Mouse (Mus musculus) thymus, postnatal 14 days (tissue): Measurements from ENCODE around the gene Tenm1.

ENCODE experiments used
- DNase-seq: peaks from one replicate; pipeline ENCODE4 v3.0.0; 2021

Gene Tenm1

DNA sequence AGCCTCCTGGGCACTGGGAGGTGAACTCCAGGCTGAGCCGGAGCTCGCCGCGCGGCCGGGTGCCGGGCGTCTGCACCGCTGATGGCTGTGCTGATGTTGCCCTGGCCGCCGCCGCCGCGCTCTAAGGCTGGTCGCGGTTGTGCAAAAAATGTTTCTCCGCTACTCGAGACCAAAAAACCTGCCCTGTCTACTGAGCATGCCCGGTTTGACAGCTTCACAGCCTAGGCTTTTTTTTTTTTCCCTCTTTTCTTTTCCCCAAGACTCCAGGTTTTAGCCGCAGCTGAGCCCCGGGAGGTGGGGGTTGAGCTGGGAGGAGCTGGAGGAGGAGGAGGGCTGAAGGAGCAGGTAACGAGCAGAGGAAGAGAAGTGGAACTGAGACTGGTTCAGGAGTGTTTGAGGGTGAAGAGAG lies at the start of gene Tenm1:
Gene Tenm1 (minus strand): TSS at position 272 of the 409 bp plus-strand sequence.
- no peak for DNase-seq

DNA sequence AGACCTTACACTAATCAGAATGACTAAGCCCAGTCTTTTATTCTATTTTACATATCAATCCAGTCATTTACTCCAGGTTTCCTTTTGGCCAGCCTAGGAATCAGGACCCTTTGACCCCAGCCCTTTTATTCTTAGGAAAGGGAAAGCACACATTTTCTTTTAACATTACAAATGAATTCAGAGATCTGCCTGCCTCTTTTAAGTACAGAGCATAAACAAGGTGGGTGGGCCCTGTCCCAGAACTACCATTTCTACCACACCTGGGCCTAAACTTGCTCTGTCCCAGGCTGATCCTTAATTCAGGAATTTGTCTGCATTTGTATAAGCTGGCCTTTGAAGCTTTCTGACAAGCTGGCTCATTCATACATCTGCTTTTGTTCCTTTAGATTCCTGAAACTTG lies 38.4 kb upstream of the Tenm1 start:
- DNase-seq = no peak

DNA sequence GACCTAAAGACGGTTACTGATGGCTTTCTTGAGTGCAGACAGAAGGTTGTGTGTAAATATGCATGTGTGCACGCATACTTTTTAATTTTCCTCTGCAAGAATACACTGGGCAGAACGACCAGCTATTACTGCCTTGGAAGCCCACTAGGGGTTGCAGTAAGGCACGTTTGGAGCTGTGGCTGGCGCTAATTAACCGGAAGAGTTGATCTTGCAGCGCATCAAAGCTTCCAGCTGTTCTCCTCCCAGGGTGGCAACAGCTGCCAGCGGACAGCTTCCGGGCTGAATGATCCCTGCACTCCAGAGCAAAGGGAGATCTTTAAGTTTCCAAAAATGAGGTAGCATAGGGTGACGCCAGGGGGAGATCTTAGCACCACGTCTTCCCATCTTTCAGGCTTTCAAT lies 1.7 kb upstream of the Tenm1 start:
- no peak for DNase-seq

DNA sequence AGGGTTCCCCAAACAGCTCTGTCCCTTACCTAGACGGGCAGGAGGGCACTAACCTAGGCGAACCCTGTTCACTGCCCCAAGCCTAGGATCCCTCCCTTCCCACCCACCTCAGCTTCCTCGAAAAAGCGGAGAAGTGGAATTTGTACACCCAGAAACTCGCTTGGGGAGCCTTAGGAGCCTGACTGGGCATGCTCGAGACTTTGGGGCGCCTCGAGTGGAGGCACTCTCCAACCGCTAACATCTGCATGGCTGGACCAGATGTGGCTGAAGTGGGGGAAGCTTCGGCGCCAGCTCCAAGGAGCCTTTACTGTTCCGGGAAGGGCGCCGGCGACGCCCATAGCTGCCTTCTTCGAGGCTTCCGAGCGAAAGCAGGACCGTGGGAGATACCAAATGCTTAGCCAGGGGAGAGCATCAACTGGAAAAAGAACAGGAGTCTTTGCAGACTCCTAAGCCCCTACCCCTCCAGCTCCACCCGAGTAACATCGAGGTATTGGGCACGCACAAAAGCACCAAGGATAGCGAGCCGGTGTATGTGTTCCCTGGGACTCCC lies 1.1 kb upstream of the Tenm1 start:
- DNase-seq = no peak

DNA sequence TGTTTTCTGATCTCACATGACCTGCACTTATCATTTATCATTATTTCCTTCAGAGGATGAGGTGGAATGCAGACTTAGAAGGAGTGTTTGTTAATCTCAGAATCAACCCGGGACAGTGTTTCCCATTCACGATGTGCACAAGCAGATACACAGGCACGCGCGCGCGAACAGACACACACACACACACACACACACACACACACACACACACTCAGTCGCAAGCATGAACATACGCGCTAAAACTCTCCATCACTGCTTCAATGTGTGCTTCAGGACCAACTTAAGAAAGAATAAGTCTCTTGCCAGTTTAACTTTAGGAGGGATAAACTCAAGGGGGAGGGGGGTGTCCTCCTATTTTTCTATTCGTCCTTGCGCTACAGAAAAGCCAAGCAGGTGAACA lies 411 bp upstream of the Tenm1 start:
- no peak for DNase-seq

DNA sequence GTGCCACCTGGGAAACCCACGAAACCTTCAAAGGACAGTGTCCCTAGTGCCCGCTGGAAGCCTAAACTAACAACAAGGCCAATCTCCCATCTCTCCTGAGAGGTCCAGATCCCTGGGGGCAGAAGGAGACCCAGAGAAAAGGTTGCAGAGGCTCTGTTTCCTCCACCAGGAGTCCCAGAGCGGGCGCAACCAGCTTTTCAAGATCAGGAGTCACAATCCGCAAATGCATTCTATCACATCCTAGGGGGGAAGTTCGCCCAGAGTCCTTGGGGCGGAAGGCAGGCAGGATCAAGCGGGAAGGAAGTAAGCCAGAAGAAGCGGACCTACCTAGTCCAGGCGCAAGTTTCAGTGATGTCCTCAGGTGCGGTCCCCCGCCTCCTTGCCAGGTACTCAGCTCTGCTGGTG lies 963 bp downstream of the Tenm1 start:
- no peak for DNase-seq

DNA sequence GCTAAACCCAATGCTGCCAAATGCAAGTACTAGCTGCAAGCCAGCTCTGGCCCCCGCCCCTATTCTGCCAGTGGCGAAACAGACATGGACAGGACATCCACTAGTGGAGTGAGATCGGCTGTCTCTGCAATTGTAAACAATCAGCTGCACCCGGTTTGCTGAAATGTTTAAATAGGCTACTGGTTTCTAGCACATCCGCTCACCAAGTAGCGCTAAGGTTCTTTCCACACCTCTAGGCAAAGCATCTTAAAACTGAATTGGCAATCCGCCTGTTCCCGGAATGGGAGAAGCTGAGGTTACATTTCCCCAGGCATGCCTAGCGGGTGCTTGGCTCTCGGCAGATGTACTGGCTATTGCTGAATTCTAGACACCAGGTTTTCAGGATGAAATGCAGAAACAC lies 1.8 kb downstream of the Tenm1 start:
- no peak for DNase-seq

DNA sequence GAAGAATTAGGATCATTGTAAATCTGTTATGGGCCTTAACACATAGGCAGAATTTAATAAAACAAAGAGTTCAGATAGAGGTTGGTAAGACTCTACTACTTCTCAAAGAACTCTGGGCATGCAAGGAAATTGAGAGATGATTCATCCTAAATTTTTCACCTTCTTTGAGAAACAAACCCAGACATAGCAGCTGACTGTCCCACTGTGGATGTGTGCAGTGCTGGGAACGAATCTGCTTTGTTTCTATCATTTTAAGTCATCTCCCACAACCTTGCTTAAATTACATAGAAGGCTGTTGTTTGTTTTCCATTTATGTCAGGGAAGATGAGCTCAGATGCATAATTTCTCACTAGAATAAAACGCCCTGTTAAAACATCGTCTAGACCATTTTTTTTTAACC lies 31.0 kb downstream of the Tenm1 start:
- DNase-seq = no peak

DNA sequence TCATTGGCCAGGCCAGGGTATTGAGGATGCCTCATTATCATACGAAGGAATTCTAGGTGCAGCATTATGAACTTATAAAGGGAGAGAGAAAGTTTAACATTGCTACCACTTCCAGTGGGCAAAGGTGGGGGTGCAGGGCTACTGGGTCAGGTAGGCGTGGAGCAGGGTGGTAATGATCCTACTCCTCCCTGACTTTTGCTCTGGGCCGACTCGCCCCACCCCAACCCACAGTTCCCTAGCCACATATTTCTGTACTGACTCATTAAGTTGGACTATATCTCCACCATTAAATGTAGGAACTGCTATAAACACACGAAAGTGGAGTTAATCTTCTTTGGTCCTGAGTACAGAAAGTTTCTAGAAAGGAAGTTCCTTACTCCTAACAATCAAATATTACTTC lies 40.8 kb downstream of the Tenm1 start:
- no peak for DNase-seq

DNA sequence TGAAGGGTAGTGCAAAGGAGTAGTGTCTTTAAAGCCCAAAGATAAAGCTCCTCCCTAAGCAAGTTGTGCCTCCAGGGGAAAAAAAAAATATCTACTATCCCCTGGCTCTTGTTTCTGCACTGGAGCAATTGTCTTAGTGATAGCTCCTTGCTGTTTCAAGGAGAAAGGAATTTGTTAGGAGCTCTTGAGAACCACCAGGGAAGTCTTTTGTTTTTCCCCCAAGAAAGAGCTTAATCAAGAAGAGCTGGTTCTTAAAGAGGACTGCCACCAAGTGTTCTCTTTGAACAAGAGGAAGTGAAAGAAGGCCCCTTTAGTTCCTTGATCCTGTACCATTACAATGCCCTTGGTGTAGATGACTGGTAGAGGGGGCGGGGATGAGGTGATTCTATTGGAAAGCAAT lies 56.4 kb downstream of the Tenm1 start:
- DNase-seq = no peak

DNA sequence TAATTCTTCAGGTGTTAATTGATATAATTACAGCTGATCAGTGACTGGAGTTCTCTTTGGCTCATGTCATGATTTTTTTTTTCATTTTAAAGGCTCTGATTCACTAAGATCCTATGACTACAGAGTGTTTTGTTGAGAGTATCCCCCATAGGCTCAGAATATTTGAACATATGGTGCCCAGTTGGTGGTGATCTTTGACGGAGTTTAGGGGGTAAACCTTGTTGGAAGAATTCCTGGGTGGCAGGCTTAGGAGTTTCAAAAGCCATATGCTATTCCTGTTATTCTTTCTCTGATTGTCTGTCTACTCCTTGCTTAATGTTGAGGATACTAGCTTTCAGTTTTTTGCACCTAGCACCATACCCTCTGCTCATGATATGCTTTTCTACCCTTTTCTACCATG lies 109.6 kb downstream of the Tenm1 start:
- DNase-seq = no peak

DNA sequence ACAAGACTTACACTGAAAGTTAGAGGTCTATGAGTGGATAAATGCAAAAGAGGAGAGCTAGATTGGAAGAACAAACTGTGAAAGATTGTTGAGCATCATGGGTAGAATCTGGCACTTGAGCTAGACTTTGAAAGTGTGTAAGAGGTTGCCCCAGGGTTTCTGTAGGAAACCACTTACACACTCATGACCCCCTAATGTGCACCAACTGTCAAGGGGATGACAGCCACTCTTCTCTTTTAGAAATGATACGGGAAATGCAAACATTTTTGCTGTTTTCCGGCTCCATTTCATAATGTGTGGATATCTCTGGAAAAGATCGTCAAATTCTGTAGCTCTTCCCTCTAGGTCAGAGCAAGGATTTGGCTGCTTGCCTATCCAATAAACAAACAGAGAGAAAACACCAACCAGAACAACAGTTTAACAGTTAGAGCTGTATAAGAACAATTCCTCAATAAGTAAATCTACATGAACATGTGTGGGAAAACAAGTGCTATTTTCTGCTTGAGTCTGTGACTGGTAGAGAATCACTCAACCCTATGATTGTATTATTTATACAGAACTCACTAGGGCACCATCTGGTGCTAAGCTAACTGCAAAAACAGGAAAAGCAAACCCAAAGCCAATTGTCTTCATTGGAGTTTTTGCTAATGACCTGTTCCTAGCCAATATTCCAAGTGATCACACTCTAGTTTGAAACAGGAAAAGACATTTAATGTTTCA lies 111.0 kb downstream of the Tenm1 start:
- DNase-seq = no peak

DNA sequence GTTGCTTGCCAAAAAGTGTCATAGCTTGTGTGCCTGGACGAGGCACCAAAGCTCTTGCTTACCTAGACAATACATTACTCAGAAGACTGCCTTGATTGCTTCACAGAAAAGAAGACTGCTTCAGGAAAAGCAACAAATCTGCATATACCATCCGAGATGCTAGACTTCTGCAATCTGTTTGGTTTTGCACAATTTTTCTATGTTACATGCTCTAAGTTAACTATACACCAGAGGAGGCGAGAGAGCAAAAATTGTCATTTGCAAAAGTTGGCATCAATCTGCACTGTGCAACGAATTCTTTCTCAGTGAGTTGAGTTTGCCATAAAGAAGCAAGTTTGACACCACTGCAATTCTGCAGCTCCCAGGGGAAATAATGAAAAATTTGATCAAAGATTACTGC lies 193.1 kb downstream of the Tenm1 start:
- no peak for DNase-seq

DNA sequence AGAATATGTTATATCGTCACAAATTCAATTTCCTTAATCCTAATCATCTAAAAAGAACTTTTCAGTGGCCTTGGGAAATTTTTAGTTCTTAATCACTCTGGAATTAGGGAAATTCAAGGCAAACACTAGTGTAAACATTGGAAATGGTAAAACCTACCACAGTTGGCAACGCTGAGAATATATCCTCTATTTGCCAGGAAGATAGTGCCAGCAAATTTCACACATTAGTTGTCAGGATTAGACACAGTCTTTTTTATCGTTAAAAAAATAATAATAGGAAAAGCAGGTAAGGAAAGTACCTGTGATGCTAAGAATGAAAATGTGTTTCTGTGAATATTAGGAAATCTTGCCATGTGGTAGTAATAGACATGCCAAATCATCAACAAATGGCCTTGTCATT lies 223.9 kb downstream of the Tenm1 start:
- DNase-seq = no peak

DNA sequence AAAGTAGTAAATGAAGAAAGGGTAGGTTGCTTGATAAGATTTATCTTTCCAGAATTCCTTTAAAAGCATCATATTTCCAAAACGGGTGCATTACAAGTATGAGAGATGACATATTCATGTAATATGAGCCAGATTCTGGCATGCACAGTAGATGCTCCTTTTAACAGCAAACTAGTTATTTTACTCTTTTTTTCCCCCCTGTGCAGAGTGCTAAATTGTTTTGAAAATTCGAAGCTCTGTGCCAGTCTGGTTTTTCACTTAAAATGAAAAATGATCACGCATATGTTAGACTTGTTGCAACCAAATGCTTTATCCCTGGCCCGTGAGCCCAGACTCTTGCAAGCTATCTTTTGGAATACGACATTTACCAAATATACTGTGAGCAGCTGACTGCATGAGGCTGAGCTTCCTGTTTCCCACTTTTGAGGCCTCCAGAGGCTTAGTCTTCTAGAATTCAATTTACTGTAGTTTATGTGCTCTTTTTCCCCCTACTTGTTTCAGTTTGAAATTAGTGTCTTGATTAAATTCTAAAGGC lies 226.6 kb downstream of the Tenm1 start:
- DNase-seq = no peak

DNA sequence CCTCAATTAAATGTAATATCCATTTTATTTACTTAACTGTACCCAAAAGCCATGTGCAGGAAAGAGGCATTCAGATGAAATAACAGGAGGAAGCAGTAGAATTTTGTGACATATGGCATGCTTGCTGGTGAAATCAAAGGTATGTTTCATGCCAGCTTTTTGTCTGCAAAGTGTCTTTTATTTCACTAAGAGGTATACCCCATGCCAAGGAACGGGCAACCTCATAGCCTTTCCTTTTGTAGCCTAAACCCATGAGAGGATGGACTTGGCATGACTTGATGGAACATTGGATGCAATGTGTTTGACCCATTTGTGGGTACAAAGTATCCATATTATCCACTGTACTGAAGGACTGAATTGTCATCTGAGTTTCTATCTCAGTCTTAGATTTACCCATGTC lies 246.0 kb downstream of the Tenm1 start:
- DNase-seq = no peak

DNA sequence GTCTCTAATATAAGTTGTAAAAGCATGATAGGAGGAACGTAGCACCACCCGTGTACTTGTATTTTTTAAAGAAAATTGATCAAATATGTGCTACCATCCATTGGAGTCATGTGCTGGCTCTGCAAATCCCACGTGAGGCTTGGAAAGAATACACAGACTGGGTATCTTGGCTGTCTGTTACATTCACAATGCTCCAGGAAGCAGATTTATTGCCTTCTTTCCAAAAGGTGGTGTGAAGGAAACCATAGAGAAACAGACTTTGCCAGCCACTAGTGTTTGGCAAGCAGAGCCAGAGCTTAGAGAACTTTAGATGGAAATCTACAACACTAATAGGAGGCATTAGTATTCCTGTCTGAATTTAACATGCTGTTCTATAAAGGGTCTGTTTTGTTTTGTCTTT lies 277.4 kb downstream of the Tenm1 start:
- no peak for DNase-seq

DNA sequence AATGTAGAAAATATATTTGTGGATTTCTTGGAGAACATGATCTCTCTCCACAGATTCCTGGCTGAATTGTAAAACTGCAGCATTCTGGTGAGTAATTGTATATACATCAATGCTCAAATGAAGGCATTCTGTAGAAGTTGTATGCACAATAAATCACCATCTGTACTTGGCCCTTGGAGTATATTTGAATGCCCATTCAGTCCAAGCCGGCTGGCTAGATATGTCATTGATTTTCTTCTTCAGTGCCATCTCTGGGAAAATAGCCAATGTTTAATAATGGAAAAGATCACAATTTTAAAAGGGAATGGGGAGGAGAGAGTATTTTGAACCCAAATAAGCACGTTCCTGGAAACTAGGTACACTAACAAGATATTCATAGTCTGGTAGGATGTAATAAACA lies 299.2 kb downstream of the Tenm1 start:
- DNase-seq = no peak

DNA sequence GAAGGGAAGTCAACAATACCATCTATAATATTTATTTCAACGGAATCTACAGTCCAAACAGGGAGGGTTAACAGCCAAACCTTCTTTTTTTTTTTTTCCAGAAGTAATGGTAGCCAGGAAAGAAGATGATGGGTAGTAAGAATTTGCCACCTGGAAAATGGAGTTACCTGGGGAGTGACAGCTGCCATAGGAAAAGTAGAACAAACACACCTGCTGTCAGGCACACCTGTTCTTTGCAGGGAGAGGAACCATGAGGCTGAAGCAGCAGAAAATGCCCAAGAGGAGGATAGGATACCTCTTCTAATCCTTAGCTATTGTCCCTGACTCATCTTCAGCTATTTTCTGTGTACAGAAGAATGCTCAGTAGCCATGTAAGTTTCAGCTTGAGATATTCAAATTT lies 306.4 kb downstream of the Tenm1 start:
- no peak for DNase-seq

DNA sequence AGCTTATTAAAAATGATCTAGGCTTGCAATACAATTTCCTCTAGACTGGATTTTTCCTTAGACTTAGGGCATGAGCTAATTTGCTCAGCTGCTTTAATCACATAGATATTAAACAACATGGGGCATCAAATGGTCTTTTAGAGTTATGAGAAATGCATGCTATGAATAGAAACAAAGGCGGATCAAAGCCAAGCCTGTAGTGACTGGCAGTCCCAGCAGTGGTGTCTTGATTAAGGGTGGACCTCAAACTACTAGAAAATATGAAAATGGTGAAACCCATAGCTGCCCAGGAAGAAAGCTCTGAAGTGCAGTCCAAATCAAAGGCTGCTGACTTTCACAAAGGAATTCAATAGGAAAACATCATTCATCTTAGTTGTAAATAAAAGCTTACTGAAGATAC lies 306.9 kb downstream of the Tenm1 start:
- DNase-seq = no peak

DNA sequence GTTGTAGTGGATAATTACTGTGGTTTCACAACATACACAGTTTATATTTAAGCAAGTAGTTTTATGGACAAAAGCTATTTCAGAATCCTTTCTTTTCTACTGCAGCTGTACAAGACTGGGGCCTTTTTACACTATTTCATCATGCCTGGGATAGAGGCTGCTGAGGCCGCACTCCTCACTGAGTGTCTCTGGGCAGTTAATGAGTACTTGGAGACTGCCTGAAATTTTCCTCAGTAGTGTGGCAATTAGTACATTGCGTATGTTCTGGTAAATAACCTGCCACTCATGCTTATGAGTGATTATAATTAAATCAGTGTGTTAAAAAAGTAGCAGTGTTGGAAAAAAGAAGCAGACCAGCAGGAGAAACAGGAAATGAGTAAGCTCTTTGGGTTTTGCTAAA lies 442.8 kb downstream of the Tenm1 start:
- DNase-seq = no peak

DNA sequence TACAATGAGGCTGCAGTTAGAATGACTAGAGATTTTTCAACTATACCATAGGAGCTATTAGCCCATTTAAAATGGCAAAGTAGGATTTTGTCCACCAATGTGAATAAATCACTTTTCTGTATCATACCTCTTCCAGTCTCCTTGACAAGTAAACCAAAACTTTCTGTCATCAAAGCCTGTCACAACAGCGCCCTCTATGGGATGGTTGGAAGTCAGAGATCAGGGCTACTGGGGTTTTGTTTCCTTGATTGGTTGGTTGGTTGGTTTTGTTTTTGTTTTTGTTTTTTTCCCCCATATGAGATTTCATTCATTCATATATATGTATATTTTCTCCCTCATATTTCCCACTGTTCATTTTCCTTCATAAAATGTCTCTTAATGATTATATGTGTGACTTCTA lies 455.4 kb downstream of the Tenm1 start:
- DNase-seq = peak; percentile 13

DNA sequence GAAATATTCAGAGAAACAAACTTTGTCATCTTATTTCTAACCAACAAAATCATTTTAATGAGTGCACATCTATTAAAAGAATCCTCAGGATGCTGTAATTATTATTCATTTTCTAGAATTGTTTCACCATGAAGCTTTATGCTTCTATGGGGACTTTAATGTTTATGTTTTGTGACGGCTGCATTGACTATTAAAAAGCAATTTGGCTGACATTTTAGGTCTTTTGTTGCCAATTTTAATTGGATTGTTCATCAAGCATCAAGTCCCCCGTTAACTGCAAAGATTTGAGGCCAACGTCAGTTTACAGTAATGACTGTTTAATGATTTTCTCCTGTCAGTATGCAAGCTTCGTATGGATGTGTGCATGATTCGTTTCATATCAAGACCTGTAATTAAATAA lies 461.3 kb downstream of the Tenm1 start:
- DNase-seq = no peak

DNA sequence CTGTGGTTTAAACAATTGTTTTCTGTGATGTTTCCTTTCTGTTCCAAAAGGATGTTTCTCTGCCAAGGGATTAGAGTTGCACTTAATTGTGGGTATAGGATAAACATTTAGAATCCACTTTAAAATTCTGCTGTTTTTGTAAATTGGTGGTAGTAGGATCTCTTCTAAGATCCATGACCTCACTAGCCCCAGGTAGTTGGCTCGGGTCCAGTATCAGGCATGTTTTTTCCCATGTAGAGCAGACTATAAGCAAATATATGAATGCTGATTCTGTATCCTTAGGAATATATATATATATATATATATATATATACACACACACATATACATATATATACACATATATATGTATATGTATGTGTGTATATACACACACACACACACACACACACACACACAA lies 567.2 kb downstream of the Tenm1 start:
- no peak for DNase-seq

DNA sequence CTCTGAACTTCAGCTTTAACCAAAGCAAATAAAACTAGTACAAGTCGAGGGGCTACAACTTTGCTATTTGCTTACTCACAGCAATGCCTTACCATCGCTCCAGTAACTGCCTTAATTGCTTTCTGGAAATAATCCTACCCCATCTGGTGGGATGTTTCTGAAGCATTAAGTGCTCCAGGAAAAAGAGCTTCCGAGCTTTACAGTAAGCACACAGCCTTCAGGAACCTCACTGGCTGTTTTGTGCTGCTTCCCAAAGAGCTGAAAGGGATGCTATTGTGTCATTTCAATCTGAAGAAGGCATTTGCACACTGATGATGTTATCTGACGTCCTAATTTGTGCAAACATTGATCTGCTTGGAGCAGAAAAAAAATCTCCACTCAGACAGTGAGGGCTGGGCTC lies 647.4 kb downstream of the Tenm1 start:
- DNase-seq = no peak
